Mouse (Mus musculus) small intestine, adult 2 months (tissue): ENCODE data around the gene Ntm.

Experiments
- CTCF ChIP-seq: fragments of 200-500 bp; IDR thresholded peaks from 2 replicates; pipeline ENCODE4 v1.5.1; 2012; ENCODE audit warnings: low read depth, mild to moderate bottlenecking, control low read depth, inconsistent platforms, low read length, moderate library complexity, mixed read lengths; ENCODE audit not compliant: insufficient replicate concordance, insufficient read length; ENCODE audit errors: extremely low read depth
- POLR2A ChIP-seq: fragments of 200-500 bp; IDR thresholded peaks from 2 replicates; pipeline ENCODE4 v1.6.1; 2012; ENCODE audit warnings: low read depth, mild to moderate bottlenecking, control low read depth, inconsistent platforms, low read length, moderate library complexity

DNA sequence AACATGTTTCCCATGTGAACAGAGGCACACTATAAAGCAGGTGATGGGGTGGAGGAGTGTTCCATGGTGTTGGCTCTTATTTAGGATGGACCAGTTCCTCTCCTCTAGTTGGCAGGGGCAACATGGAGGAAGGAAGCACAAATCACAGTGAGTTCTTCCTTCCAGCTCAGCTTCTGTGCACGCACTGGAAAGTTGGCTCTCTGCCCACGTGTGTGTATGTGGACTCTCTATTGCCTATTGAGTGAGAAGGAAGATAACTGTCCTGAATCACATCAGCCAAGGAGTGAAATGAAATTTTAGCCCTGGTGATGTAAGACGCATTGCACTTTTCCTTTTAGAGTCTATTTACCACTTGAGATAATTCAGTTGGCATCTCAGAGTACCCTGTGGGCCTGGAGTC is 203.0 kb downstream of the Ntm start:
- TF ChIP-seq CTCF (no peak), POLR2A (no peak)
